7 mouse cellular contexts compared by ENCODE assay signal in genomic region chr9:58555685-58556414, GRCm38 (mm10). TPM values are rescaled to one million over a fixed set of nuclear protein-coding genes. Genes with fewer than 3 reads are reported as not detected.
DNase-seq lines count a peak whose midpoint lies in the region; ATAC-seq lines count a peak whose summit lies in the region.

No protein-coding gene starts in this region.

- no peaks in the 10 kb centered on the region for H3K36me3 ChIP-seq in lung, embryonic 16.5 days (ENCODE audit: control insufficient read depth, insufficient read depth, low read length)
- no peaks in the 10 kb centered on the region for H3K36me3 ChIP-seq in forebrain, embryonic 13.5 days (ENCODE audit: poor library complexity, severe bottlenecking)
- H3K36me3 ChIP-seq in limb, embryonic 15.5 days = no peaks in the 10 kb centered on the region
- H3K36me3 ChIP-seq in stomach, embryonic 16.5 days (ENCODE audit: control insufficient read depth, insufficient read depth, low read length) = no peaks in the 10 kb centered on the region

- no peaks in the 10 kb centered on the region for H3K27me3 ChIP-seq in lung, embryonic 16.5 days (ENCODE audit: control insufficient read depth, insufficient read depth, low read depth, low read length)
- no peaks in the 10 kb centered on the region for H3K27me3 ChIP-seq in forebrain, embryonic 13.5 days
- no peaks in the 10 kb centered on the region for H3K27me3 ChIP-seq in limb, embryonic 15.5 days
- no peaks in the 10 kb centered on the region for H3K27me3 ChIP-seq in stomach, embryonic 16.5 days (ENCODE audit: control insufficient read depth, insufficient read depth, low read length)

- no peak for DNase-seq in lung, postnatal 25 days (ENCODE audit: low spot score)
- DNase-seq in gastrocnemius, postnatal 4 days (ENCODE audit: low spot score in 2 of 2) = no peak
- no peak for DNase-seq in ovary, postnatal 36 days (ENCODE audit: low spot score)

- 7% methylated on average over 9 of the region's 9 CpGs for WGBS in lung, embryonic 16.5 days
- 22% methylated on average over 9 of the region's 9 CpGs for WGBS in forebrain, embryonic 13.5 days
- 17% methylated on average over 9 of the region's 9 CpGs for WGBS in limb, embryonic 15.5 days
- 15% methylated on average over 9 of the region's 9 CpGs for WGBS in stomach, embryonic 16.5 days

- peak overlapping the region; percentile 88 for H3K4me3 ChIP-seq in lung, embryonic 16.5 days (ENCODE audit: low read length)
- peak overlapping the region; percentile 89 for H3K4me3 ChIP-seq in forebrain, embryonic 13.5 days
- H3K4me3 ChIP-seq in limb, embryonic 15.5 days = peak overlapping the region; percentile 84
- peak overlapping the region; percentile 81 for H3K4me3 ChIP-seq in stomach, embryonic 16.5 days (replicated peaks; ENCODE audit: low read length)

- peak overlapping the region; percentile 83 for H3K4me2 ChIP-seq in lung, embryonic 16.5 days (ENCODE audit: low read depth, low read length)
- peak overlapping the region; percentile 82 for H3K4me2 ChIP-seq in forebrain, embryonic 13.5 days
- H3K4me2 ChIP-seq in limb, embryonic 15.5 days = peak overlapping the region; percentile 68
- peak overlapping the region; percentile 88 for H3K4me2 ChIP-seq in stomach, embryonic 16.5 days (ENCODE audit: low read depth, low read length)

- H3K9ac ChIP-seq in lung, embryonic 16.5 days (ENCODE audit: low read length) = peak overlapping the region; percentile 95
- H3K9ac ChIP-seq in forebrain, embryonic 13.5 days = peak overlapping the region; percentile 99
- no peak overlapping the region; the same call in 1 of the 2 replicates for H3K9ac ChIP-seq in limb, embryonic 15.5 days
- peak overlapping the region; percentile 92 for H3K9ac ChIP-seq in stomach, embryonic 16.5 days (ENCODE audit: low read length)

- H3K4me1 ChIP-seq in lung, embryonic 16.5 days (replicated peaks; ENCODE audit: control insufficient read depth, insufficient read depth, low read length) = peaks cover 25% of the 10 kb centered on the region
- H3K4me1 ChIP-seq in forebrain, embryonic 13.5 days = peaks cover 31% of the 10 kb centered on the region
- H3K4me1 ChIP-seq in limb, embryonic 15.5 days = peaks cover 34% of the 10 kb centered on the region
- peaks cover 42% of the 10 kb centered on the region for H3K4me1 ChIP-seq in stomach, embryonic 16.5 days (ENCODE audit: control insufficient read depth, insufficient read depth, low read length)

- ATAC-seq in lung, embryonic 16.5 days (ENCODE audit: low read depth) = no peak
- ATAC-seq in forebrain, embryonic 13.5 days = no peak
- ATAC-seq in limb, embryonic 15.5 days (ENCODE audit: insufficient number of reproducible peaks, low FRiP score, low TSS enrichment, low read depth) = no peak
- no peak for ATAC-seq in stomach, embryonic 16.5 days (ENCODE audit: insufficient read depth, low FRiP score)

- H3K27ac ChIP-seq in lung, embryonic 16.5 days (ENCODE audit: low read length) = peak overlapping the region; percentile 95
- H3K27ac ChIP-seq in forebrain, embryonic 13.5 days = peak overlapping the region; percentile 96
- peak overlapping the region; percentile 97 for H3K27ac ChIP-seq in limb, embryonic 15.5 days
- peak overlapping the region; percentile 97 for H3K27ac ChIP-seq in stomach, embryonic 16.5 days (ENCODE audit: low read length)

- no peaks in the 10 kb centered on the region for H3K9me3 ChIP-seq in lung, embryonic 16.5 days (ENCODE audit: control insufficient read depth, low read length)
- no peaks in the 10 kb centered on the region for H3K9me3 ChIP-seq in forebrain, embryonic 13.5 days (replicated peaks)
- no peaks in the 10 kb centered on the region for H3K9me3 ChIP-seq in limb, embryonic 15.5 days
- no peaks in the 10 kb centered on the region for H3K9me3 ChIP-seq in stomach, embryonic 16.5 days (replicated peaks; ENCODE audit: control insufficient read depth, low read length)

RNA-seq across cellular contexts. Expression of gene Cd276, which starts 0.6 kb away (rescaled TPM):
- polyA plus RNA-seq in lung, embryonic 16.5 days (2015; fragmentation: Nextera tagmentation; extraction: Ambion mirVana) = 33.0 and 41.2 TPM in 2 replicates
- polyA plus RNA-seq in forebrain, embryonic 13.5 days (2015; fragmentation: Nextera tagmentation; extraction: Ambion mirVana) = 23.0 and 28.3 TPM in 2 replicates
- polyA plus RNA-seq in limb, embryonic 15.5 days (2015; fragmentation: Nextera tagmentation; extraction: Ambion mirVana) = 57.5 and 59.2 TPM in 2 replicates
- polyA plus RNA-seq in stomach, embryonic 16.5 days (2015; fragmentation: Nextera tagmentation; extraction: Ambion mirVana) = 30.4 and 31.2 TPM in 2 replicates
- total RNA-seq in gastrocnemius, postnatal 4 days (2021) = 10 to 100 TPM; 37.8 to 40.3 TPM

RNA-seq across cellular contexts. Expression of gene Nptn, which starts 26.2 kb away (rescaled TPM):
- polyA plus RNA-seq in lung, embryonic 16.5 days (2015; fragmentation: Nextera tagmentation; extraction: Ambion mirVana) = 134 and 142 TPM in 2 replicates
- 79.8 and 98.9 TPM in 2 replicates for polyA plus RNA-seq in forebrain, embryonic 13.5 days (2015; fragmentation: Nextera tagmentation; extraction: Ambion mirVana)
- 124 and 129 TPM in 2 replicates for polyA plus RNA-seq in limb, embryonic 15.5 days (2015; fragmentation: Nextera tagmentation; extraction: Ambion mirVana)
- 155 and 165 TPM in 2 replicates for polyA plus RNA-seq in stomach, embryonic 16.5 days (2015; fragmentation: Nextera tagmentation; extraction: Ambion mirVana)
- total RNA-seq in gastrocnemius, postnatal 4 days (2021) = 100 to 1,000 TPM; 103 to 128 TPM
